Mouse (Mus musculus) ES-Bruce4 (cell line): Measurements from ENCODE around the gene Gm35549. TPM values are rescaled to one million over a fixed set of nuclear protein-coding genes. Genes with fewer than 3 reads are reported as not detected.
A peak's percentile ranks its signal among the peaks of the same experiment; 100 is the strongest.

Experiments used
- H3K27ac ChIP-seq: 2 replicates; pipeline ENCODE4 v1.5.1; 2012; ENCODE audit warnings: low read length, inconsistent platforms; ENCODE audit not compliant: insufficient read depth
- H3K27me3 ChIP-seq: 2 replicates; pipeline ENCODE4 v1.6.1; 2012; ENCODE audit warnings: mild to moderate bottlenecking, low read length, inconsistent platforms; ENCODE audit not compliant: control insufficient read depth, poor library complexity, insufficient read depth, severe bottlenecking
- H3K36me3 ChIP-seq: 2 replicates; pipeline ENCODE4 v1.6.1; 2012; ENCODE audit warnings: inconsistent platforms, mild to moderate bottlenecking, low read length, moderate library complexity; ENCODE audit not compliant: control insufficient read depth, poor library complexity, insufficient read depth, severe bottlenecking
- H3K4me1 ChIP-seq: one replicate; pipeline ENCODE4 v1.8.1; 2011; ENCODE audit warnings: low read length; ENCODE audit not compliant: control insufficient read depth, insufficient read depth
- H3K4me3 ChIP-seq: 2 replicates; pipeline ENCODE4 v1.5.1; 2011; ENCODE audit warnings: low read depth, mild to moderate bottlenecking, low read length
- H3K9ac ChIP-seq: 2 replicates; pipeline ENCODE4 v1.6.1; 2012; ENCODE audit warnings: low read depth, mild to moderate bottlenecking, inconsistent platforms; ENCODE audit not compliant: poor library complexity, severe bottlenecking
- H3K9me3 ChIP-seq: replicated peaks from 2 replicates; pipeline ENCODE4 v1.6.1; 2012; ENCODE audit warnings: mild to moderate bottlenecking, low read length, inconsistent platforms; ENCODE audit not compliant: control insufficient read depth, poor library complexity, insufficient read depth, severe bottlenecking
- CTCF ChIP-seq: IDR thresholded peaks from one replicate; pipeline ENCODE4 v1.8.1; 2011; ENCODE audit warnings: low read depth, low read length
- EP300 ChIP-seq: IDR thresholded peaks from 2 replicates; pipeline ENCODE4 v1.6.1; 2011; ENCODE audit warnings: low read depth, low read length; ENCODE audit not compliant: insufficient read depth
- POLR2A ChIP-seq: IDR thresholded peaks from one replicate; pipeline ENCODE4 v1.8.1; 2011; ENCODE audit warnings: low read length; ENCODE audit not compliant: insufficient read depth
- polyA plus RNA-seq: library from polyadenylated mRNA; stranded (reverse); fragments of >200 nt; gene quantifications from 2 replicates; pipeline ENCODE4 v1.2.4, GENCODE M21; 2011; ENCODE audit warnings: low read depth; ENCODE audit not compliant: missing spikeins, insufficient read depth, insufficient read length

Gm35549 gene
- not detected in 2 replicates for polyA plus RNA-seq

- H3K36me3 ChIP-seq, result no peaks in the 10 kb centered on the region
- H3K27me3 ChIP-seq, result no peaks in the 10 kb centered on the region
- H3K9ac ChIP-seq, result no peak within 1 kb of the TSS
- TF ChIP-seq CTCF (no peak), EP300 (no peak), POLR2A (no peak)
- no peak within 1 kb of the TSS for H3K4me3 ChIP-seq
- H3K9me3 ChIP-seq, result peaks cover 8% of the 10 kb centered on the region
- no peak within 1 kb of the TSS for H3K27ac ChIP-seq
- peaks cover under 1% of the 10 kb centered on the region for H3K4me1 ChIP-seq
These were observed at the start of gene Gm35549 for GRCm38 (mm10) chr9:122843760-122844159. Gm35549 (minus strand) TSS chr9:122844035.

- Histone ChIP-seq H3K4me1 (no peaks in the 10 kb centered on the region), H3K27ac (no peak overlapping the region), H3K9ac (peak overlapping the region; percentile 58), H3K36me3 (no peaks in the 10 kb centered on the region), H3K9me3 (no peaks in the 10 kb centered on the region), H3K27me3 (no peaks in the 10 kb centered on the region), H3K4me3 (peak overlapping the region; percentile 99)
- TF ChIP-seq CTCF, result no peak
- TF ChIP-seq EP300, result no peak
- no peak for TF ChIP-seq POLR2A
These were observed 42.7 kb upstream of the Gm35549 start for GRCm38 (mm10) chr9:122886372-122887179.

GRCm38 (mm10) chr9:122885385-122885784 is 41.5 kb upstream of the Gm35549 start, which contains the start of gene Zkscan7:
Zkscan7 (plus strand) TSS chr9:122885685.
- TF ChIP-seq EP300, result no peak
- no peak for TF ChIP-seq POLR2A
- no peak for TF ChIP-seq CTCF
- H3K9ac ChIP-seq, result no peak within 1 kb of the TSS
- no peak within 1 kb of the TSS for H3K27ac ChIP-seq

GRCm38 (mm10) chr9:122875145-122875544 is 31.3 kb upstream of the Gm35549 start:
- H3K27ac ChIP-seq, result no peak overlapping the region
- TF ChIP-seq CTCF (no peak), EP300 (no peak), POLR2A (no peak)

More at GRCm38 (mm10) chr9:122885385-122885784, 41.5 kb upstream of the Gm35549 start, which contains the start of gene Zkscan7:
- Histone ChIP-seq H3K4me1 (no peaks in the 10 kb centered on the region), H3K9me3 (no peaks in the 10 kb centered on the region), H3K4me3 (no peak within 1 kb of the TSS), H3K36me3 (no peaks in the 10 kb centered on the region), H3K27me3 (no peaks in the 10 kb centered on the region; the same call in 1 of the 2 replicates)

GRCm38 (mm10) chr9:122874653-122875052 is 30.8 kb upstream of the Gm35549 start:
- Histone ChIP-seq H3K36me3 (no peaks in the 10 kb centered on the region), H3K4me1 (no peaks in the 10 kb centered on the region), H3K27me3 (no peaks in the 10 kb centered on the region), H3K4me3 (no peak overlapping the region), H3K9ac (no peak overlapping the region), H3K27ac (no peak overlapping the region), H3K9me3 (no peaks in the 10 kb centered on the region)
- TF ChIP-seq CTCF, result no peak
- TF ChIP-seq EP300, result no peak
- TF ChIP-seq POLR2A, result no peak

More at GRCm38 (mm10) chr9:122875145-122875544, 31.3 kb upstream of the Gm35549 start:
- Histone ChIP-seq H3K27me3 (no peaks in the 10 kb centered on the region), H3K9ac (no peak overlapping the region), H3K4me1 (no peaks in the 10 kb centered on the region), H3K36me3 (no peaks in the 10 kb centered on the region), H3K4me3 (no peak overlapping the region), H3K9me3 (no peaks in the 10 kb centered on the region)

GRCm38 (mm10) chr9:122872595-122872994 is 28.8 kb upstream of the Gm35549 start:
- Histone ChIP-seq H3K9me3 (no peaks in the 10 kb centered on the region), H3K27me3 (no peaks in the 10 kb centered on the region), H3K4me3 (no peak overlapping the region), H3K27ac (no peak overlapping the region), H3K9ac (no peak overlapping the region), H3K36me3 (no peaks in the 10 kb centered on the region), H3K4me1 (no peaks in the 10 kb centered on the region)
- no peak for TF ChIP-seq CTCF
- TF ChIP-seq EP300, result no peak
- no peak for TF ChIP-seq POLR2A
